Mouse (Mus musculus): ENCODE measurements at regions not wholly inside any gene's neighbourhood (a gene's known extent, or its start where the extent isn't known, plus 50 kb on each side); places are given as distances from the start of the nearest gene placed in this dataset.

- H3K27ac ChIP-seq (ENCODE audit: low read length) = no peak overlapping the region
- no peaks in the 10 kb centered on the region for H3K4me1 ChIP-seq (ENCODE audit: control insufficient read depth, insufficient read depth, low read length)
- no peaks in the 10 kb centered on the region for H3K36me3 ChIP-seq (ENCODE audit: control insufficient read depth, insufficient read depth, low read length)
- no peaks in the 10 kb centered on the region for H3K9me3 ChIP-seq (replicated peaks; ENCODE audit: control insufficient read depth, low read length)
- no peaks in the 10 kb centered on the region for H3K27me3 ChIP-seq (ENCODE audit: control insufficient read depth, insufficient read depth, low read length)
- no peak overlapping the region for H3K9ac ChIP-seq (ENCODE audit: low read length)
- ATAC-seq (ENCODE audit: insufficient read depth, low FRiP score) = no peak
- WGBS = 38% methylated on average over 1 of the region's 1 CpGs
- no peak overlapping the region for H3K4me2 ChIP-seq (ENCODE audit: low read depth, low read length)
- H3K4me3 ChIP-seq (replicated peaks; ENCODE audit: low read length) = no peak overlapping the region
Observed at GRCm38 (mm10) chrX:142456022-142456421, 65.7 kb upstream of the Acsl4 start.

- no peak overlapping the region for H3K4me3 ChIP-seq (replicated peaks; ENCODE audit: low read length)
- no peak for ATAC-seq (ENCODE audit: insufficient read depth, low FRiP score)
- 40% methylated on average over 2 of the region's 2 CpGs for WGBS
Observed at GRCm38 (mm10) chrX:142464174-142464573, 73.8 kb upstream of the Acsl4 start.

DNA sequence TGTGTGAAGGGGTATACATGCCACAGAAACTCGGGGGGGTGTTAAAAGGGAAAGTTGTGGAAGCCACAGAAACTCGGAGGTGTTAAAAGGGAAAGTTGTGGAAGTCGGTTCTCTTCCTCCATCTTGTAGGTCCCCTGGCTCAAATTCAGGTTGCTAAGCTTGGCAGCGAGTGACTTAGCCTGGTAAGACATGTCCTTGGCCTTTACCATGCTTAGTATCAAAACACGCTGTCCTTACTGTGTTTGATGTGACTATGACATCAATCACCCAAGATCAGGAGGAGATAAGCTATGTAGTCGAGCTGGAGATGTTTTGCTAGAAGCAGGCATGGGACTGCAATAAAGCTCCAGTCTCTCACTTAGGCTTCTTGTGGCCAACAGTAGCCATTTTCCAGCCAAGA lies 74.4 kb upstream of the Acsl4 start:
- Histone ChIP-seq H3K27ac (ENCODE audit: low read length) (no peak overlapping the region), H3K9me3 (replicated peaks; ENCODE audit: control insufficient read depth, low read length) (no peaks in the 10 kb centered on the region), H3K9ac (ENCODE audit: low read length) (no peak overlapping the region), H3K4me3 (replicated peaks; ENCODE audit: low read length) (no peak overlapping the region), H3K4me2 (ENCODE audit: low read depth, low read length) (no peak overlapping the region), H3K4me1 (ENCODE audit: control insufficient read depth, insufficient read depth, low read length) (no peaks in the 10 kb centered on the region), H3K27me3 (ENCODE audit: control insufficient read depth, insufficient read depth, low read length) (no peaks in the 10 kb centered on the region), H3K36me3 (ENCODE audit: control insufficient read depth, insufficient read depth, low read length) (no peaks in the 10 kb centered on the region)
- WGBS = 56% methylated on average over 6 of the region's 6 CpGs
- ATAC-seq (ENCODE audit: insufficient read depth, low FRiP score) = no peak

More at GRCm38 (mm10) chrX:142464174-142464573, 73.8 kb upstream of the Acsl4 start:
- no peak overlapping the region for H3K27ac ChIP-seq (ENCODE audit: low read length)
- H3K4me2 ChIP-seq (ENCODE audit: low read depth, low read length) = no peak overlapping the region
- no peak overlapping the region for H3K9ac ChIP-seq (ENCODE audit: low read length)
- H3K4me1 ChIP-seq (ENCODE audit: control insufficient read depth, insufficient read depth, low read length) = no peaks in the 10 kb centered on the region
- H3K27me3 ChIP-seq (ENCODE audit: control insufficient read depth, insufficient read depth, low read length) = no peaks in the 10 kb centered on the region
- H3K9me3 ChIP-seq (replicated peaks; ENCODE audit: control insufficient read depth, low read length) = no peaks in the 10 kb centered on the region
- H3K36me3 ChIP-seq (ENCODE audit: control insufficient read depth, insufficient read depth, low read length) = no peaks in the 10 kb centered on the region

DNA sequence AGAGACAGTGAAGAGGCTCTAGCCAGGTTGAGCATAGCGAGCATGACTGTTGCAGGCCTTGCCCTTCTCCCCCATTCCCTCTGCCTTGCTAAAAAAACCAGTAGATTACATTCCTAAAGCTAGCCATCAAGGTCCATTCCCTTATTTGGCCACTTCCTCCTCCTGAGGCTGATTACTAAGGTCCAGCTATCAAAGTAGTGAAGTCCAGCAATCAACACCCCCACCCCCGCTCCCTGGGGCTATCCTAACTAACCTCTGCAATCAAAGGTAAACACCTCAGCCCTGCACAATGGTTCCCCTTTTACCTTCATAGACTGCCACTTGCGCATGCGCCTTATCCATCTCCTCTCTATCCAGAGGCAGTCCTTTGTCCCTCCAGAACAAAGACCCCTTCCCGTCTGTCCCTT lies 77.5 kb upstream of the Acsl4 start:
- Histone ChIP-seq H3K36me3 (ENCODE audit: control insufficient read depth, insufficient read depth, low read length) (no peaks in the 10 kb centered on the region), H3K27me3 (ENCODE audit: control insufficient read depth, insufficient read depth, low read length) (no peaks in the 10 kb centered on the region), H3K4me2 (ENCODE audit: low read depth, low read length) (no peak overlapping the region), H3K9ac (ENCODE audit: low read length) (no peak overlapping the region), H3K9me3 (replicated peaks; ENCODE audit: control insufficient read depth, low read length) (no peaks in the 10 kb centered on the region), H3K27ac (ENCODE audit: low read length) (no peak overlapping the region), H3K4me3 (replicated peaks; ENCODE audit: low read length) (no peak overlapping the region), H3K4me1 (ENCODE audit: control insufficient read depth, insufficient read depth, low read length) (no peaks in the 10 kb centered on the region)
- ATAC-seq (ENCODE audit: insufficient read depth, low FRiP score) = peak; percentile 73; the same call in 1 of the 2 replicates
- WGBS = 52% methylated on average over 5 of the region's 5 CpGs

DNA sequence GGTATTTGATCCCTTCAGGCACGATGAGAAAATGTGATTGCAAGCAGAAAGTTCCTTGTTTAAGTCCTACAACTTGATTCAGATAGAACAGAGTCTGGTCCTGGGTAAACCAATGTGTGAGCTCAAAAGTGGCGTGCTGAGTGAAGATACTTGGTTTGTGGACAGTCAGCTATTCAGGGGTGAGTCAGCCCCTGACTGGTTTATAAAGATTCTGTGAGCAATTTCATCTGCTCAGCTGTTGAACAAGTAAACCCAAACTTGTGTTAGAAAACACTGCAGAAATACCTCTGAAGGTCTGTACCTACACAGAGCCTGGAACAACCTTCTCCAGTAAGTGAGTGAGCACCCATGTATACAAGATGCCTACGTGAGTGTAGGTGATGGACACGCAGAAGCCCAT lies 78.1 kb upstream of the Acsl4 start:
- Histone ChIP-seq H3K4me3 (replicated peaks; ENCODE audit: low read length) (no peak overlapping the region), H3K27me3 (ENCODE audit: control insufficient read depth, insufficient read depth, low read length) (no peaks in the 10 kb centered on the region), H3K4me1 (ENCODE audit: control insufficient read depth, insufficient read depth, low read length) (no peaks in the 10 kb centered on the region), H3K9ac (ENCODE audit: low read length) (no peak overlapping the region), H3K9me3 (replicated peaks; ENCODE audit: control insufficient read depth, low read length) (no peaks in the 10 kb centered on the region), H3K27ac (ENCODE audit: low read length) (no peak overlapping the region), H3K4me2 (ENCODE audit: low read depth, low read length) (no peak overlapping the region), H3K36me3 (ENCODE audit: control insufficient read depth, insufficient read depth, low read length) (no peaks in the 10 kb centered on the region)
- no peak for ATAC-seq (ENCODE audit: insufficient read depth, low FRiP score)
- whole genome bisulfite sequencing = 48% methylated on average over 4 of the region's 4 CpGs

- H3K9me3 ChIP-seq (replicated peaks; ENCODE audit: control insufficient read depth, low read length) = no peaks in the 10 kb centered on the region
- H3K9ac ChIP-seq (ENCODE audit: low read length) = no peak overlapping the region
- H3K4me3 ChIP-seq (replicated peaks; ENCODE audit: low read length) = no peak overlapping the region
- H3K4me1 ChIP-seq (ENCODE audit: control insufficient read depth, insufficient read depth, low read length) = no peaks in the 10 kb centered on the region
- no peak overlapping the region for H3K27ac ChIP-seq (ENCODE audit: low read length)
- 23% methylated on average over 7 of the region's 7 CpGs for WGBS
- no peak for ATAC-seq (ENCODE audit: insufficient read depth, low FRiP score)
- H3K36me3 ChIP-seq (ENCODE audit: control insufficient read depth, insufficient read depth, low read length) = no peaks in the 10 kb centered on the region
- H3K4me2 ChIP-seq (ENCODE audit: low read depth, low read length) = no peak overlapping the region
- no peaks in the 10 kb centered on the region; the same call in 1 of the 2 replicates for H3K27me3 ChIP-seq (ENCODE audit: control insufficient read depth, insufficient read depth, low read length)
Observed at GRCm38 (mm10) chrX:142469048-142469634, 78.8 kb upstream of the Acsl4 start.

GRCm38 (mm10) chrX:142470083-142470482 lies 79.7 kb upstream of the Acsl4 start:
- no peak overlapping the region for H3K4me3 ChIP-seq (replicated peaks; ENCODE audit: low read length)
- H3K27ac ChIP-seq (ENCODE audit: low read length) = no peak overlapping the region
- no peak overlapping the region for H3K9ac ChIP-seq (ENCODE audit: low read length)
- H3K9me3 ChIP-seq (replicated peaks; ENCODE audit: control insufficient read depth, low read length) = no peaks in the 10 kb centered on the region
- H3K4me1 ChIP-seq (ENCODE audit: control insufficient read depth, insufficient read depth, low read length) = no peaks in the 10 kb centered on the region
- H3K27me3 ChIP-seq (ENCODE audit: control insufficient read depth, insufficient read depth, low read length) = no peaks in the 10 kb centered on the region; the same call in 1 of the 2 replicates
- ATAC-seq (ENCODE audit: insufficient read depth, low FRiP score) = no peak
- H3K36me3 ChIP-seq (ENCODE audit: control insufficient read depth, insufficient read depth, low read length) = no peaks in the 10 kb centered on the region
- WGBS = 96% methylated on average over 1 of the region's 1 CpGs
- no peak overlapping the region for H3K4me2 ChIP-seq (ENCODE audit: low read depth, low read length)

- no peaks in the 10 kb centered on the region for H3K4me1 ChIP-seq (ENCODE audit: control insufficient read depth, insufficient read depth, low read length)
- no peak overlapping the region for H3K27ac ChIP-seq (ENCODE audit: low read length)
- peaks cover 7% of the 10 kb centered on the region; the same call in 1 of the 2 replicates for H3K27me3 ChIP-seq (ENCODE audit: control insufficient read depth, insufficient read depth, low read length)
- no peaks in the 10 kb centered on the region for H3K36me3 ChIP-seq (ENCODE audit: control insufficient read depth, insufficient read depth, low read length)
- H3K9ac ChIP-seq (ENCODE audit: low read length) = no peak overlapping the region
- H3K4me2 ChIP-seq (ENCODE audit: low read depth, low read length) = no peak overlapping the region
- 82% methylated on average over 5 of the region's 5 CpGs for WGBS
- ATAC-seq (ENCODE audit: insufficient read depth, low FRiP score) = no peak
- H3K9me3 ChIP-seq (replicated peaks; ENCODE audit: control insufficient read depth, low read length) = no peaks in the 10 kb centered on the region
- H3K4me3 ChIP-seq (replicated peaks; ENCODE audit: low read length) = no peak overlapping the region
Observed at GRCm38 (mm10) chrX:142481203-142481815, 91.0 kb upstream of the Acsl4 start.

DNA sequence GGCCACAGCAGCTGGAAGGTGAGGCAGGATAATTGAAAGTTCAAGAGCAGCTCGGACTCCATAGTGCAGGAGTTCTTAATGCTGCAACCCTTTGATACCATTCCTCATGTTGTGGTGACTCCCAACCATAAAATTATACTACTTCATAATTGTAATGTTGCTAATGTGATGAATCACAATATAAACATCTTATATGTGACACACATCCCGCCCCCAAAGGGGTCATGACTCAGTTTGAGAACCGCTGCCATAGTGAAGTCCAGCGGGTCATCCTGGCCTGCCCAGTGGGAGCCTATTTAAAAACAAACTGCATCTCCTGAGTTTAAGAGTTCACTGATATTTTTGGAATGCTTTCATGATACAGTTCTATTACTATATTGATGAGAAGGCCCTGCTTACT lies 97.7 kb upstream of the Acsl4 start:
- Histone ChIP-seq H3K4me2 (ENCODE audit: low read depth, low read length) (no peak overlapping the region), H3K27ac (ENCODE audit: low read length) (no peak overlapping the region), H3K4me3 (replicated peaks; ENCODE audit: low read length) (no peak overlapping the region), H3K9ac (ENCODE audit: low read length) (no peak overlapping the region), H3K27me3 (ENCODE audit: control insufficient read depth, insufficient read depth, low read length) (peaks cover 10% of the 10 kb centered on the region; the same call in 1 of the 2 replicates), H3K4me1 (ENCODE audit: control insufficient read depth, insufficient read depth, low read length) (no peaks in the 10 kb centered on the region), H3K36me3 (ENCODE audit: control insufficient read depth, insufficient read depth, low read length) (no peaks in the 10 kb centered on the region), H3K9me3 (replicated peaks; ENCODE audit: control insufficient read depth, low read length) (no peaks in the 10 kb centered on the region)
- no peak for ATAC-seq (ENCODE audit: insufficient read depth, low FRiP score)
- 88% methylated on average over 4 of the region's 4 CpGs for WGBS

All from stomach, embryonic 16.5 days (tissue).